Mouse (Mus musculus) MEL (cell line): ENCODE data around the gene Tspan3. TPM values are rescaled to one million over a fixed set of nuclear protein-coding genes. Genes with fewer than 3 reads are reported as not detected.

ENCODE experiments used
- DNase-seq: peaks from one replicate; pipeline ENCODE4 v3.0.0; 2011; ENCODE audit warnings: low read depth, low spot score
- H3K27ac ChIP-seq: 2 replicates; pipeline ENCODE4 v1.5.1; 2012; ENCODE audit warnings: low read depth, mild to moderate bottlenecking, control low read depth, low read length, moderate library complexity; ENCODE audit not compliant: control insufficient read depth
- H3K27me3 ChIP-seq, 2 experiments: fragments of 150-350 bp in 1 of 2; sonication (generic) in 1 of 2; 2 replicates each; pipeline ENCODE4 v1.6.1; 2012; ENCODE audit warnings: low read length in 2 of 2, mild to moderate bottlenecking in 2 of 2, improper control_type of control experiment in 1 of 2, moderate library complexity in 1 of 2; ENCODE audit not compliant: insufficient read depth in 2 of 2, control insufficient read depth in 1 of 2
- H3K36me3 ChIP-seq, 2 experiments: 2 replicates each; pipeline ENCODE4 v1.6.1; 2012 to 2014; ENCODE audit warnings: low read length in 2 of 2, improper control_type of control experiment in 1 of 2, inconsistent platforms in 1 of 2, mild to moderate bottlenecking in 1 of 2; ENCODE audit not compliant: insufficient read depth in 2 of 2, control insufficient read depth in 1 of 2
- H3K4me1 ChIP-seq, 2 experiments: fragments of 150-350 bp in 1 of 2; sonication (generic) in 1 of 2; 2 replicates each; pipeline ENCODE4 v1.6.1; 2012; ENCODE audit warnings: low read length in 2 of 2, improper control_type of control experiment in 1 of 2, mild to moderate bottlenecking in 1 of 2; ENCODE audit not compliant: insufficient read depth in 2 of 2, control insufficient read depth in 1 of 2
- H3K4me3 ChIP-seq, 2 experiments: fragments of 150-350 bp in 1 of 2; sonication (generic) in 1 of 2; 2 replicates each; pipeline ENCODE4 v1.5.1; 2012; ENCODE audit warnings: low read depth in 2 of 2, low read length in 2 of 2, mild to moderate bottlenecking in 2 of 2, moderate library complexity in 2 of 2, control low read depth in 1 of 2, improper control_type of control experiment in 1 of 2; ENCODE audit not compliant: control insufficient read depth in 1 of 2, insufficient read depth in 1 of 2
- H3K79me2 ChIP-seq: 2 replicates; pipeline ENCODE4 v1.6.1; 2012; ENCODE audit warnings: mild to moderate bottlenecking, low read length, moderate library complexity; ENCODE audit not compliant: control insufficient read depth, poor library complexity, insufficient read depth
- H3K9ac ChIP-seq: 2 replicates; pipeline ENCODE4 v1.6.1; 2012; ENCODE audit warnings: low read depth, mild to moderate bottlenecking, control low read depth, low read length, moderate library complexity; ENCODE audit not compliant: control insufficient read depth, poor library complexity, severe bottlenecking
- H3K9me3 ChIP-seq: fragments of 150-350 bp; sonication (generic); replicated peaks from 2 replicates; pipeline ENCODE4 v1.6.1; 2012; ENCODE audit warnings: mild to moderate bottlenecking, low read length, improper control_type of control experiment, moderate library complexity; ENCODE audit not compliant: insufficient read depth
- BHLHE40 ChIP-seq: IDR thresholded peaks from 2 replicates; pipeline ENCODE4 v1.6.1; 2012; ENCODE audit warnings: low read depth, mild to moderate bottlenecking, inconsistent platforms, low read length, improper control_type of control experiment, borderline replicate concordance
- EP300 ChIP-seq, 2 experiments: IDR thresholded peaks; 2 replicates each; pipeline ENCODE4 v1.6.1; 2011; ENCODE audit warnings: improper control_type of control experiment in 2 of 2, low read length in 2 of 2, low read depth in 1 of 2, mild to moderate bottlenecking in 1 of 2
- MAX ChIP-seq: IDR thresholded peaks from 2 replicates; pipeline ENCODE4 v1.6.1; 2011; ENCODE audit warnings: low read length, improper control_type of control experiment
- NELFE ChIP-seq: IDR thresholded peaks from 2 replicates; pipeline ENCODE4 v1.6.1; 2011; ENCODE audit warnings: low read depth, low read length, improper control_type of control experiment
- NRF1 ChIP-seq: IDR thresholded peaks from 2 replicates; pipeline ENCODE4 v1.6.1; 2014; ENCODE audit warnings: low read depth, mild to moderate bottlenecking, inconsistent platforms, low read length, improper control_type of control experiment, moderate library complexity; ENCODE audit not compliant: poor library complexity, insufficient read depth, severe bottlenecking
- RCOR1 ChIP-seq: IDR thresholded peaks from 2 replicates; pipeline ENCODE4 v1.6.1; 2012; ENCODE audit warnings: low read depth, mild to moderate bottlenecking, inconsistent platforms, low read length, improper control_type of control experiment
- USF1 ChIP-seq: IDR thresholded peaks from 2 replicates; pipeline ENCODE4 v1.6.1; 2014; ENCODE audit warnings: low read depth, mild to moderate bottlenecking, inconsistent platforms, low read length, improper control_type of control experiment, moderate library complexity
- USF2 ChIP-seq, 2 experiments: IDR thresholded peaks; 2 replicates each; pipeline ENCODE4 v1.6.1; 2011 to 2012; ENCODE audit warnings: improper control_type of control experiment in 2 of 2, low read length in 2 of 2, borderline replicate concordance in 1 of 2, inconsistent platforms in 1 of 2, low read depth in 1 of 2, mild to moderate bottlenecking in 1 of 2; ENCODE audit not compliant: insufficient read depth in 1 of 2
- ZC3H11A ChIP-seq: IDR thresholded peaks from 2 replicates; pipeline ENCODE4 v1.6.1; 2012; ENCODE audit warnings: low read depth, mild to moderate bottlenecking, inconsistent platforms, low read length, improper control_type of control experiment
- ZKSCAN1 ChIP-seq: IDR thresholded peaks from 2 replicates; pipeline ENCODE4 v1.6.1; 2012; ENCODE audit warnings: low read depth, mild to moderate bottlenecking, inconsistent platforms, low read length, improper control_type of control experiment, moderate library complexity
- polyA plus RNA-seq, 2 experiments: library from polyadenylated mRNA; stranded (reverse) in 1 of 2; unstranded in 1 of 2; fragments of >175 nt in 1 of 2; fragments of >200 nt in 1 of 2; gene quantifications; 2 replicates each; pipeline versions ENCODE4 v1.2.1 to v1.2.4; 2012; ENCODE audit warnings: low replicate concordance in 2 of 2, low read depth in 1 of 2; ENCODE audit not compliant: insufficient read length in 2 of 2, insufficient read depth in 1 of 2, missing spikeins in 1 of 2
- total RNA-seq: library from RNA; depleted of rRNA; stranded (reverse); fragments of 300-350 nt; gene quantifications from 2 replicates; pipeline ENCODE4 v1.2.3, GENCODE M21; 2012

The Tspan3 gene
- total and polyA plus RNA-seq, 3 experiments = 49.5 to 87.3 (median 62.6) TPM

GRCm38 (mm10) chr9:56191498-56192455, 26.5 kb upstream of the Tspan3 start:
- TF ChIP-seq BHLHE40 (no peak), ZKSCAN1 (no peak), NELFE (no peak), NRF1 (no peak), ZC3H11A (no peak), RCOR1 (no peak)
- TF ChIP-seq, all 39 proteins: peak for 0
- no peak for DNase-seq
- Histone ChIP-seq H3K27ac (no peak overlapping the region), H3K9ac (no peak overlapping the region), H3K4me1 (no peaks in the 10 kb centered on the region; a peak in 1 of 4 replicates), H3K27me3 (peaks cover 2 to 10% of the 10 kb centered on the region in 2 experiments), H3K4me3 (no peak overlapping the region), H3K79me2 (no peaks in the 10 kb centered on the region), H3K36me3 (no peaks in the 10 kb centered on the region), H3K9me3 (no peaks in the 10 kb centered on the region)

GRCm38 (mm10) chr9:56180118-56180781, 15.0 kb upstream of the Tspan3 start:
- H3K36me3 ChIP-seq = no peaks in the 10 kb centered on the region
- no peaks in the 10 kb centered on the region; a peak in 2 of 4 replicates for H3K4me1 ChIP-seq
- no peaks in the 10 kb centered on the region for H3K79me2 ChIP-seq
- H3K4me3 ChIP-seq = peak overlapping the region; percentile 6 to 61
- TF ChIP-seq BHLHE40 = peak; percentile 57; the same call in 1 of the 2 replicates
- TF ChIP-seq MAX = peak; percentile 30; the same call in 1 of the 2 replicates
- TF ChIP-seq USF1 = peak; percentile 91
- TF ChIP-seq USF2 (IDR thresholded peaks at IDR 0.05; ENCODE audit: borderline replicate concordance in 1 of 2, insufficient read depth in 1 of 2, low read depth in 1 of 2, low read length in 2 of 2) = peak in 1 of 2 experiments; percentile 64; a peak in 2 of 4 replicates
- no peak for TF ChIP-seq EP300 (IDR thresholded peaks at IDR 0.05; ENCODE audit: low read depth in 1 of 2, low read length in 2 of 2)
- no peak overlapping the region for H3K27ac ChIP-seq
- H3K27me3 ChIP-seq = peaks cover 0 to 2% of the 10 kb centered on the region in 2 experiments; a peak in 3 of 4 replicates
- no peaks in the 10 kb centered on the region for H3K9me3 ChIP-seq
- peak overlapping the region; percentile 13 for H3K9ac ChIP-seq
- no peak for DNase-seq
